Mouse (Mus musculus) midbrain, embryonic 12.5 days (tissue): ENCODE results near the gene Map1lc3b. TPM values are rescaled to one million over a fixed set of nuclear protein-coding genes. Genes with fewer than 3 reads are reported as not detected.

ENCODE experiments used
- ATAC-seq: fragments of 200-750 bp; cut with Nextera tagmentation; 2 replicates; pipeline ENCODE4 v1.8.0; 2017; ENCODE audit warnings: low read depth, moderate TSS enrichment, moderate library complexity; ENCODE audit not compliant: low FRiP score
- H3K27ac ChIP-seq: fragments of 300-500 bp; sonication (generic); replicated peaks from 2 replicates; pipeline ENCODE4 v1.5.1; 2016; ENCODE audit warnings: mild to moderate bottlenecking
- H3K27me3 ChIP-seq: fragments of 300-500 bp; sonication (generic); 2 replicates; pipeline ENCODE4 v1.6.1; 2016; ENCODE audit warnings: mild to moderate bottlenecking
- H3K36me3 ChIP-seq: fragments of 300-500 bp; sonication (generic); 2 replicates; pipeline ENCODE4 v1.6.1; 2016
- H3K4me1 ChIP-seq: fragments of 300-500 bp; sonication (generic); 2 replicates; pipeline ENCODE4 v1.6.1; 2016
- H3K4me2 ChIP-seq: fragments of 300-500 bp; sonication (generic); replicated peaks from 2 replicates; pipeline ENCODE4 v1.6.1; 2016; ENCODE audit warnings: mild to moderate bottlenecking, moderate library complexity
- H3K4me3 ChIP-seq: fragments of 300-500 bp; sonication (generic); 2 replicates; pipeline ENCODE4 v1.5.1; 2016; ENCODE audit warnings: mild to moderate bottlenecking
- H3K9ac ChIP-seq: fragments of 300-500 bp; sonication (generic); replicated peaks from 2 replicates; pipeline ENCODE4 v1.6.1; 2016; ENCODE audit warnings: mild to moderate bottlenecking, moderate library complexity
- H3K9me3 ChIP-seq: fragments of 300-500 bp; sonication (generic); 2 replicates; pipeline ENCODE4 v1.6.1; 2016; ENCODE audit warnings: mild to moderate bottlenecking
- WGBS: fragments of 180-500 bp; shearing (Covaris S2); methylation state at CpG from one replicate; pipeline ENCODE4 v1.1.7; 2016; 5-methylcytosine and 5-hydroxymethylcytosine counted together
- polyA plus RNA-seq: library from polyadenylated mRNA; unstranded; fragments of >200 nt; fragmentation: Nextera tagmentation; extraction: Ambion mirVana; gene quantifications from 2 replicates; pipeline ENCODE4 v1.2.1, GENCODE M21; 2016

Gene Map1lc3b
- 280 and 292 TPM in 2 replicates for polyA plus RNA-seq

- under 1% methylated on average over 94 of the region's 94 CpGs for WGBS
- ATAC-seq = peak; percentile 85
- H3K27me3 ChIP-seq = no peaks in the 10 kb centered on the region; the same call in 1 of the 2 replicates
- H3K9ac ChIP-seq = peak within 1 kb of the TSS; percentile 88
- peaks cover 23% of the 10 kb centered on the region for H3K36me3 ChIP-seq
- H3K4me2 ChIP-seq = peak within 1 kb of the TSS; percentile 73
- H3K4me1 ChIP-seq = peaks cover 24% of the 10 kb centered on the region
- H3K4me3 ChIP-seq = peak within 1 kb of the TSS; percentile 88
- H3K9me3 ChIP-seq = no peaks in the 10 kb centered on the region
- H3K27ac ChIP-seq = peak within 1 kb of the TSS; percentile 67
These were observed at the start of gene Map1lc3b for GRCm38 (mm10) chr8:121590203-121591177. Gene Map1lc3b (plus strand): TSS chr8:121590361.

DNA sequence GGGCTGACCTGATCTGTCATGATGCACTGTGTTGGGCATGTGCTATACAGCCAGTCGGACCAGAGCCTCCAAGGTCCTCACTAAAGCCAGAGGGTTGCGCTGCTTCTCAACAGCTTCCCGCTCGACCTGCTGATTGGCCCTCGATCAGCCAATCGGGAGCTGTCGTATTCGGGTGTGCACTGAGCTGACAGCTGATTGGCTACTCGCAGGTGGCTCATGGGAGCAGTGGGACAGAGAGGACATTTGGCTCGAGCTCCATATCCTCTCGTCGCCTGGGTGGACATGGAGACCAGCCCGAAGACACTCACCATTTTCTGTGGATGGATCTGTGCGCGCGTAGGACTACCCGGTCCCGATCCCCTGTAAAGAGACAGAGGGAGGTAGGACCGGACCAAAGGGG, 48.3 kb upstream of the Map1lc3b start:
- no peak overlapping the region for H3K4me2 ChIP-seq

DNA sequence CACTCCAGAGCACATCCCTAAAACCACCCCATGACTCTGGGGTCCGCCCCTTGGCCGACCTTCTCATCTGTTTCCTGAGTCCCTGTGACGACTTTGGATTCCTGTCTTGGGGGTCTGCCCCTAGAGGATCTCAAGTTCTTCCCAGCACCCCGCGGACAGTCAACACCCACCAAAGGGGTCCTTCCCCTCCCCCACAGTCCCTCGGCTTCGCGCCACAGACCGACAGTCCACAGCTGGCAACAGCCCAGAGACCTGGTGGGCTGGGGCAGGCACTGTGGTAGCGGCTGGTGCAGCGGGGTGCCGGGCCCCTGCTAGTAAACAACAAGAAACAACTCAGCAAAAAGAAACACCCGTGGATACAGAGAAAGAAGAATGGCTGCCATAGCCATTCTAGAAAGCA, 47.3 kb upstream of the Map1lc3b start:
- no peaks in the 10 kb centered on the region for H3K9me3 ChIP-seq
- peaks cover 13% of the 10 kb centered on the region; the same call in 1 of the 2 replicates for H3K27me3 ChIP-seq
- no peak overlapping the region for H3K4me3 ChIP-seq
- H3K9ac ChIP-seq = no peak overlapping the region
- H3K4me2 ChIP-seq = no peak overlapping the region
- H3K4me1 ChIP-seq = 0 out of 2 replicates have a peak, but pooled peaks cover 2% of the 10 kb centered on the region
- no peaks in the 10 kb centered on the region for H3K36me3 ChIP-seq
- no peak for ATAC-seq
- WGBS = 74% methylated on average over 13 of the region's 13 CpGs
- no peak overlapping the region for H3K27ac ChIP-seq

More for the DNA sequence above, 48.3 kb upstream of the Map1lc3b start:
- Histone ChIP-seq H3K27me3 (peaks cover 13% of the 10 kb centered on the region; the same call in 1 of the 2 replicates), H3K9me3 (no peaks in the 10 kb centered on the region), H3K4me3 (no peak overlapping the region), H3K4me1 (0 out of 2 replicates have a peak, but pooled peaks cover 2% of the 10 kb centered on the region), H3K9ac (no peak overlapping the region), H3K27ac (no peak overlapping the region), H3K36me3 (no peaks in the 10 kb centered on the region)
- no peak for ATAC-seq
- WGBS = 82% methylated on average over 19 of the region's 19 CpGs

DNA sequence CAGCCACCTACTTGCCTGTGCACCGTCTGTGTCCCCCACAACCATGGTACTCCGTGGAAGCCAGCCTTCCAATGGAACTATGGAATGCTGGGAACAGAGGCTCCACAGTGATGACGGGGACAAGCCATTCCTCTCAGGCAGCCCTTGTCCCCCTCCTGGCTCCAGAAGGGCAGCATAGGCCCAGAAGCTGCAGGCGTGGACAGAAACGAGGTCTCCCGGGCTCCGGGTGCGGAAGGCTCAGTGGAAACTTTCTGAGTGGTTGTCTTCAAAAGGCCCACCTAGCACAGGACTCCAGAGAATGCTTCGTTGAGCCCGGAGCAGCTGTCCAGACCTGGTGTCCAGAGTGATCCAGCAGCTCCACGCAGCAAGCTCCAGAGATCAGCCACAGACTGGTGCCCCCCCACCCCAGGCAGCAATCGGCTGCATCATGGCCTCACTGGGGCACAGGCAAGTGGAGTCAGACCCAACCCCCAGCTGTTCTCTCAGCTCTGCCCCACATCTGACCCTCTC, 45.8 kb upstream of the Map1lc3b start, which contains the start of gene 1700018B08Rik:
1700018B08Rik (minus strand) TSS at position 45 of the 510 bp plus-strand sequence.
- 0 out of 2 replicates have a peak, but pooled peaks cover 2% of the 10 kb centered on the region for H3K4me1 ChIP-seq
- no peaks in the 10 kb centered on the region for H3K9me3 ChIP-seq
- ATAC-seq = no peak
- no peak within 1 kb of the TSS for H3K9ac ChIP-seq
- H3K36me3 ChIP-seq = no peaks in the 10 kb centered on the region
- no peak within 1 kb of the TSS for H3K4me3 ChIP-seq
- H3K4me2 ChIP-seq = no peak within 1 kb of the TSS
- no peak within 1 kb of the TSS for H3K27ac ChIP-seq
- H3K27me3 ChIP-seq = peaks cover 9% of the 10 kb centered on the region; the same call in 1 of the 2 replicates
- WGBS = 86% methylated on average over 12 of the region's 12 CpGs

GRCm38 (mm10) chr8:121544936-121545335, 45.2 kb upstream of the Map1lc3b start:
- H3K4me3 ChIP-seq = no peak overlapping the region
- no peak overlapping the region for H3K27ac ChIP-seq
- H3K9ac ChIP-seq = no peak overlapping the region
- ATAC-seq = no peak
- WGBS = 80% methylated on average over 11 of the region's 11 CpGs
- no peaks in the 10 kb centered on the region for H3K9me3 ChIP-seq
- H3K36me3 ChIP-seq = no peaks in the 10 kb centered on the region; the same call in 1 of the 2 replicates
- H3K4me2 ChIP-seq = no peak overlapping the region
- H3K27me3 ChIP-seq = 0 out of 2 replicates have a peak, but pooled peaks cover 7% of the 10 kb centered on the region
- H3K4me1 ChIP-seq = 0 out of 2 replicates have a peak, but pooled peaks cover 2% of the 10 kb centered on the region

- no peak for ATAC-seq
- Histone ChIP-seq H3K9ac (no peak overlapping the region), H3K4me3 (no peak overlapping the region), H3K9me3 (no peaks in the 10 kb centered on the region), H3K27me3 (0 out of 2 replicates have a peak, but pooled peaks cover 4% of the 10 kb centered on the region), H3K27ac (no peak overlapping the region), H3K4me1 (0 out of 2 replicates have a peak, but pooled peaks cover 2% of the 10 kb centered on the region), H3K36me3 (peaks cover 18% of the 10 kb centered on the region), H3K4me2 (no peak overlapping the region)
- 10% methylated on average over 7 of the region's 7 CpGs for WGBS
These were observed 43.0 kb upstream of the Map1lc3b start for GRCm38 (mm10) chr8:121547132-121547531.

DNA sequence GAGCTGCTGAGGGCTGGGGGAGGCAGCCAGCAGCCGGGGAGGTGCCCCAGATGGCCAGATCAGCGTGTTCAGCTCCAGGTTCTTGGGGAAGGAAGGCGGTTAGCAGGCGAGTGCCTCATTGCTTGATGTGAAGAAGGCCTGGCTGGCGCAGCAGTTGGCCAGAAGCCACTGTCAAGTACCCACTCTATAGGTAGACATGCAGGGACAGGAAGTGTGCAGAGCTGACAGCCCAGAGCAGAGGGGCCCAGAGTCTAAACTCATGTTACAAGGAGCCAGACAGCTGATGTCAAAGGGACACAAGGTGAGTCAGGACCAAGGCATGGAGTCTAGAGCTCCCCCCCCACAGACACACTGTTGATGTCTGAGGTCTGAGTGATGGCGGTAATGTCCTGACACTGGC, 40.1 kb upstream of the Map1lc3b start:
- H3K9ac ChIP-seq = no peak overlapping the region
- peaks cover 45% of the 10 kb centered on the region for H3K36me3 ChIP-seq
- no peaks in the 10 kb centered on the region for H3K27me3 ChIP-seq
- H3K4me3 ChIP-seq = no peak overlapping the region
- H3K4me2 ChIP-seq = no peak overlapping the region
- no peak overlapping the region for H3K27ac ChIP-seq
- 92% methylated on average over 6 of the region's 6 CpGs for WGBS
- no peaks in the 10 kb centered on the region for H3K9me3 ChIP-seq
- H3K4me1 ChIP-seq = no peaks in the 10 kb centered on the region
- no peak for ATAC-seq

DNA sequence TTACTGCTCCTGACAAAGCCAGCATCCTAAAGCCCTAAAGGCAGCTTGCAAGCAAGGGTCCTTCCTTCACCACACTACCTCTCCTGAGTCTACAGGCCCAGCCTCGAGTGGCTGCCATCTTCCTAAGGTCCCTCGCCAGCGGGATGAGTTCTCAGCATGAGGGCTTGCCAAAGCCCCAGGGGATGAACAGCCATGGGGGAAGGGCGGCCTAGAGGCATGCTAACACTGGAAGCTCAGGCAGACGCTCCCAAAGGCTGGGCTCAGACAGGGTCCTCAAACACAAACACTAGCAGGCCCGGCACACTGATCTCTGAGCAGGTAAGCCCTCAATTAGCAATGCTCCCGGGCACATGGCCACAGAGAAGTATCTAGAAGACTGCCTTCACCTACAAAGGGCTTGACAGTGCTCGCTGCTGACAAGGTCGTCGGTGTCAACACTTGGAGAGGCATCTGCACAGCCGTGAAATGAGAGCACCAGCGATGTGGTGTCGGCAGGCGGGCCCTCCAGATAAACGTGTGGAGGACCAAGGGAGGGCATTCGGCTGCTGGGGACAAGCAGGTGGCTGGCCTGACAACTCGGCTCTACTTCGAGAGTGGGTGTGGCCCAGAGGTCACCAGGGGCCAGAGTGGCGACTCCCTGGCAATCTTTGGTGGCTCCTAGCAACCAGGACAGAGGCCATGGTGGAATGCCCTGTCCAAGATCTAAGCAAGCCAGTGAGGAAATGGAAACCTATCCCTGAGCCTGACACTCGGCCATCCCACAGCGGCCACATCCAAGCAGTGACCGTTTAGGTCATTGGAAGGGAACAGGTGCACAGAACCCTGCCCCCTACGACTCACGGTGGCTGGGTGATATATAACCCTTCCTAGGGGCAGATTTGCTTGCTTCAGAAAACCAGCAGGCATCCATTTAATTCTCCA, 38.8 kb upstream of the Map1lc3b start:
- H3K4me1 ChIP-seq = no peaks in the 10 kb centered on the region
- no peak overlapping the region for H3K4me3 ChIP-seq
- no peak overlapping the region for H3K27ac ChIP-seq
- no peak overlapping the region for H3K4me2 ChIP-seq
- no peaks in the 10 kb centered on the region for H3K27me3 ChIP-seq
- no peak for ATAC-seq
- H3K36me3 ChIP-seq = peaks cover 55% of the 10 kb centered on the region
- H3K9me3 ChIP-seq = no peaks in the 10 kb centered on the region
- WGBS = 68% methylated on average over 24 of the region's 24 CpGs
- H3K9ac ChIP-seq = no peak overlapping the region

- Histone ChIP-seq H3K4me3 (no peak overlapping the region), H3K36me3 (peaks cover 57% of the 10 kb centered on the region), H3K9ac (no peak overlapping the region), H3K4me1 (no peaks in the 10 kb centered on the region), H3K27ac (no peak overlapping the region), H3K4me2 (no peak overlapping the region), H3K27me3 (no peaks in the 10 kb centered on the region), H3K9me3 (no peaks in the 10 kb centered on the region)
- ATAC-seq = no peak
- WGBS = 95% methylated on average over 9 of the region's 9 CpGs
These were observed 37.7 kb upstream of the Map1lc3b start for GRCm38 (mm10) chr8:121552506-121552905.

DNA sequence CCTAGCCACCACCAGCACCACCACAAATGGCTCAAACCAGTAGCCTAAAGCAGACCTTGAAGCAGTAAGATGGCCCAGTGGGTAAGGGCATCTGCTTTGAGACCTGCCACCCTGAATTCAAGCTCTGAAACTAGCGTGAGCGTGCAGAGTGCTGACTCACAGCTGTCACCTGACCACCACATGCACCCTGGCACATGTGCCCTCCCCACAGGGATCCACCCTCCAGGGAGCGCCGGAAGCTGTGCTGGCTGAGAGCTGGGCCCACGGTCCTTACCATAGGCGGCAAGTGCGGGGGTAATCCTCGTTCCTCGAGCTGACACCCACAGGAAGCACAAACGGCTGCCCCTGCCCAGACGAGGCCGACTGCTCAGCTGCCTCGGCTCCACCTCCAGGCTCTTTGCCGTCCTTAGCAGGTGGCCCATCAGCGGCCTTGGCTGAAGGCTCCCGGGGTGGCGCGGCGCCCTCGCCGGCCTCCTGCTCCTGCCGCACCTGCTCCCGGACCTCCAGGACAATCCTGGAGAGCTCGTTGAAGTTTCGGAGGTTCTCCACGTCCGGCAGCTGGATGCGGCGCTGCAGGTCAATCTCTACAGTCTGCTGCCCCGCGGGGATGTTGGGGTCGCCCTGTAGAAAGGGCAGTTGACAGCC, 36.2 kb upstream of the Map1lc3b start:
- H3K9ac ChIP-seq = no peak overlapping the region
- no peaks in the 10 kb centered on the region for H3K27me3 ChIP-seq
- peaks cover 70% of the 10 kb centered on the region for H3K36me3 ChIP-seq
- 94% methylated on average over 32 of the region's 32 CpGs for WGBS
- no peak overlapping the region for H3K4me2 ChIP-seq
- no peak overlapping the region for H3K27ac ChIP-seq
- no peak overlapping the region for H3K4me3 ChIP-seq
- H3K4me1 ChIP-seq = no peaks in the 10 kb centered on the region
- no peak for ATAC-seq
- no peaks in the 10 kb centered on the region for H3K9me3 ChIP-seq

- Histone ChIP-seq H3K4me1 (no peaks in the 10 kb centered on the region; the same call in 1 of the 2 replicates), H3K27me3 (no peaks in the 10 kb centered on the region), H3K4me3 (no peak overlapping the region), H3K9me3 (no peaks in the 10 kb centered on the region), H3K4me2 (no peak overlapping the region), H3K27ac (no peak overlapping the region), H3K9ac (no peak overlapping the region), H3K36me3 (peaks cover 59% of the 10 kb centered on the region)
- ATAC-seq = no peak
- 92% methylated on average over 11 of the region's 11 CpGs for WGBS
These were observed 32.4 kb upstream of the Map1lc3b start for GRCm38 (mm10) chr8:121557746-121558145.
